Mouse (Mus musculus): Measurements from ENCODE around the gene Caskin2. TPM values are rescaled to one million over a fixed set of nuclear protein-coding genes. Genes with fewer than 3 reads are reported as not detected.
"Not testable (repeated sequence)": the region's sequence is repeated elsewhere in the genome, so short reads cannot be mapped to it uniquely, and the experiment has no call there.

Caskin2 gene
- total RNA-seq, 2 experiments from 2014 or later, result 1.7 to 5.1 TPM

- no peak for ATAC-seq (replicated peaks; ENCODE audit: poor library complexity, severe bottlenecking)
Measured at GRCm38 (mm10) chr11:115768896-115769295, 44.5 kb downstream of the Caskin2 start.

- no peak for ATAC-seq (replicated peaks; ENCODE audit: poor library complexity, severe bottlenecking)
Measured at GRCm38 (mm10) chr11:115766981-115767380, 46.5 kb downstream of the Caskin2 start.

- ATAC-seq (replicated peaks; ENCODE audit: poor library complexity, severe bottlenecking), result no peak
Measured at GRCm38 (mm10) chr11:115766356-115766943, 47.0 kb downstream of the Caskin2 start.

- 0 out of 2 replicates have a peak, but pooled peaks have one; percentile 10 for ATAC-seq (replicated peaks; ENCODE audit: poor library complexity, severe bottlenecking)
Measured at GRCm38 (mm10) chr11:115765607-115766141, 47.8 kb downstream of the Caskin2 start.

- ATAC-seq (replicated peaks; ENCODE audit: poor library complexity, severe bottlenecking), result peak; percentile 99
Measured at GRCm38 (mm10) chr11:115765103-115765606, 48.3 kb downstream of the Caskin2 start, which contains the start of gene Tmem94. Gene Tmem94 (plus strand): TSS chr11:115765433.

DNA sequence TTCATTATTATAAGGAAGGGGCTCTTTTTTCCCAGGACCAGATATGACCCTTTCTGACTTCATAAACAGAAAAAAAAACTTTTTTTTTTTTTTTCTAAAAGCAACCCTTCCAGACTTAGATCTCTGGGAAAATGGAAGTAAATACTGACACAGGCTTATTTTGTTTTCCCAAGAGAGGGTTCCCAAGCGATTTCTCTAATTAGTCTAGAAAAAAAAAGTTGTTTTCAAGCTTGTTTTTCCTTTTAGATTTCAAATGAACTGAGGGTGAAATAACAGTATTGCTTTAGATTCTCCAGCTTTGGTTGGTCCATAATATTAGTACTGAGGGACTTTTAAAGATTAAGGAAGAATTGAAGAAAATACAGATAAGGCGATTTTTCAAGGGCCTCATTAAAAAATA, 48.7 kb downstream of the Caskin2 start:
- no peak for ATAC-seq (replicated peaks; ENCODE audit: poor library complexity, severe bottlenecking)

DNA sequence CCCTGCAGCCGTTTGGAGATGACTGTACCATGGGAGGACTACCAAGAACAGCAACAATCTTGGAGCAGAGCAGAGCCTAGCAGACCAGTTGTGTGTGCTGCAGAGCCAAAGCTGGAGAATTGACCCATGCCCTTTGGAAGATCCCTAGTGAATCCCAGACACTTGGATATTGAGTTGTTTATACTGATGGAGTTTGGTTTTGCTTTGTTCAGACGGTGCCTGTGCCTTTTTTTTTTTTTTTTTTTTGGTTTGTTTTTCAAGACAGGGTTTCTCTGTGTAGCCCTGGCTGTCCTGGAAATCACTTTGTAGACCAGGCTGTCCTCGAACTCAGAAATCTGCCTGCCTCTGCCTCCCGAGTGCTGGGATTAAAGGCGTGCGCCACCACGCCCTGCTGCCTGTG, 51.3 kb downstream of the Caskin2 start:
- ATAC-seq (replicated peaks; ENCODE audit: poor library complexity, severe bottlenecking), result not testable (repeated sequence)

DNA sequence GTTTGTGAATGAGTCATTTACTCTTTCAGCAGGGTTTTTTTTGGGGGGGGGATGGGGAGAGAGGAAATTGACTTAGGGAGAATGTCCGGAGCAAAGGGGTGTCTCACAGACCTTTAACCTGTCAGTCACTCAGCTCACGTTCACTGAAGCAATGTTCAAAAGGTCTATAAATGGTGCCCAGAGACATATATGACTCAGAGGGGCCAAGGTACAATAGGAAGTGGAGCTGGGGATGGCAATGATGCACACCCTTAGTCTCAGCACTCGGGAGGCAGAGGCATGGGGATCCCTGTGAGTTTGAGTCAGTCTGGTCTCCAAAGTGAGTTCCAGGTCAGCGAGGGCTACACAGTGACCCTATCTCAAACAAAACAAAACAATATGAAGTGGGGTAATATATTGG, 60.0 kb downstream of the Caskin2 start:
- ATAC-seq (replicated peaks; ENCODE audit: poor library complexity, severe bottlenecking), result no peak

DNA sequence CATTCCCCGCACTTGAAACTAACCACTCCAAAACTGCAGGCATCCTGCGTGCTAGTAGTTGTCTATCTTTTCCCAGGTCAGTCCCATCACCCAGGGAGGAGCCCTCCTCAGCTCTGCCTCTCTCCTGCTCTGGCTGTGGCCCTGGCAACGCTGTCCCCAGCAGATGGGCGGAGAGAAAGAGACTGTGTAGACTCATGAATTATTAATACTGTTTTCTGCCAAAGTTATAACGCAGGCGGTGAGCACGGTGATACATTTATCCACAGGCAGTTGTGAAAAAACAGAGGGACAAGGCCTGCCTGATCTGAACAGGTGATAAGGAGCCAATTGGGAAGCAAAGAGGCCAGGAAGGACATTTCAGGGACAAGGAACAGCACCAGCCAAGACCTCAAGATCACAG, 60.8 kb downstream of the Caskin2 start:
- no peak for ATAC-seq (replicated peaks; ENCODE audit: poor library complexity, severe bottlenecking)

DNA sequence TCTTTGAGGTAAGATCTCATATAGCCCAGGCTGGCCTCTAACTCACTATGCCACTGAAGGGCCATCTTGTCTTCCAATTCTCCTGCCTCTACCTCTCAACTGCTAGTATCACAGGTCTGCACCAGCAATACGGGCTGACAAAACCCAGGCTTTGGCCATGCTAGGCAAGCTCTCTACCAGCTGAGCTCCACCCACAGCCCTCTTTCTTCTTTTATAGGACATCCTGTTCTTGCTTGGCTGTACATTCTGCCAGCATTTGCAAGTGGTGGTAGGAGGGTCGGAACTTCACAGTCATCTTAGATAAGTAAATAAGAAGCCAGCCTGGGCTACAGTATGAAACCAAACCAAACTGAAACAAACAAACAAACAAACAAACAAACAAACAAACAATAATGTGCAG, 61.7 kb downstream of the Caskin2 start:
- no peak for ATAC-seq (replicated peaks; ENCODE audit: poor library complexity, severe bottlenecking)

DNA sequence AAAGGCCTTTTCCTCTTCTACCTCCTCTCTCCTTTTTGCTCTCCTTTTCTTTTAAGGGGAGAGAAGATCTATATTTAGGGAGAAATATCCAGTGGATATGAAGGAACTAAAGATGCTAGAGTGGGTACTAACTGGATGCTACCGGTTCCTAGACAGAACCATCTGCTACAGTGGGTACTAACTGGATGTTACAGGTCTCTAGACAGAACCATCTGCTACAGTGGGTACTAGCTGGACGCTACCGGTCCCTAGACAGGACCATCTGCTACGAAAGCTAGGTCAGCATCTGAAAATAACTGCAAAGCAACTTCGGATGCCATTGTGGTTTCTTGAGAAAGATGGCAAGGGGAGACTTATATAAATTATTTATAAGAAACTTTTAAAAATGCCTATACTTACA, 63.6 kb downstream of the Caskin2 start:
- ATAC-seq (replicated peaks; ENCODE audit: poor library complexity, severe bottlenecking), result no peak

Other genes with a start within 250 kb of the Caskin2 start
- 172 and 175 TPM in 2 replicates for gene Nup85, start 249.2 kb downstream of the Caskin2 start, total RNA-seq (2014; fragmentation: Nextera tagmentation)
- gene Nup85, start 249.2 kb downstream of the Caskin2 start, total RNA-seq (2017), result 170 and 173 TPM in 2 replicates
- gene Mrps7, start 209.7 kb downstream of the Caskin2 start, total RNA-seq (2014; fragmentation: Nextera tagmentation), result 49.9 and 57.2 TPM in 2 replicates
- gene Mrps7, start 209.7 kb downstream of the Caskin2 start, total RNA-seq (2017), result 46.9 and 63.8 TPM in 2 replicates
- gene Gga3, start 209.6 kb downstream of the Caskin2 start, total RNA-seq (2014; fragmentation: Nextera tagmentation), result 34.1 and 43.3 TPM in 2 replicates
- 28.2 and 31.8 TPM in 2 replicates for gene Gga3, start 209.6 kb downstream of the Caskin2 start, total RNA-seq (2017)
- gene Mif4gd, start 200.7 kb downstream of the Caskin2 start, total RNA-seq (2014; fragmentation: Nextera tagmentation), result 18.9 and 32.1 TPM in 2 replicates
- gene Mif4gd, start 200.7 kb downstream of the Caskin2 start, total RNA-seq (2017), result 17.5 and 29.5 TPM in 2 replicates
- 21.9 and 26.1 TPM in 2 replicates for gene Slc25a19, start 185.3 kb downstream of the Caskin2 start, total RNA-seq (2014; fragmentation: Nextera tagmentation)
- 12.8 and 21.6 TPM in 2 replicates for gene Slc25a19, start 185.3 kb downstream of the Caskin2 start, total RNA-seq (2017)
- 106 and 112 TPM in 2 replicates for gene Grb2, start 105.0 kb downstream of the Caskin2 start, total RNA-seq (2014; fragmentation: Nextera tagmentation)
- gene Grb2, start 105.0 kb downstream of the Caskin2 start, total RNA-seq (2017), result 40.4 and 56.0 TPM in 2 replicates
- gene Tmem94, start 48.2 kb downstream of the Caskin2 start, total RNA-seq (2014; fragmentation: Nextera tagmentation), result 17.6 and 33.4 TPM in 2 replicates
- 9.0 and 17.2 TPM in 2 replicates for gene Tmem94, start 48.2 kb downstream of the Caskin2 start, total RNA-seq (2017)
- gene Tsen54, start 1.1 kb upstream of the Caskin2 start, total RNA-seq (2014; fragmentation: Nextera tagmentation), result 21.9 and 22.5 TPM in 2 replicates
- 8.5 and 18.6 TPM in 2 replicates for gene Tsen54, start 1.1 kb upstream of the Caskin2 start, total RNA-seq (2017)
- gene Llgl2, start 10.4 kb upstream of the Caskin2 start, total RNA-seq (2014; fragmentation: Nextera tagmentation), result 4.2 and 11.3 TPM in 2 replicates
- gene Llgl2, start 10.4 kb upstream of the Caskin2 start, total RNA-seq (2017), result 2.8 and 4.1 TPM in 2 replicates
- gene Myo15b, start 44.8 kb upstream of the Caskin2 start, total RNA-seq (2014; fragmentation: Nextera tagmentation), result 4.4 and 5.4 TPM in 2 replicates
- 1.1 and 2.1 TPM in 2 replicates for gene Myo15b, start 44.8 kb upstream of the Caskin2 start, total RNA-seq (2017)
- gene Smim5, start 86.3 kb upstream of the Caskin2 start, total RNA-seq (2014; fragmentation: Nextera tagmentation), result 7.1 and 10.4 TPM in 2 replicates
- gene Smim5, start 86.3 kb upstream of the Caskin2 start, total RNA-seq (2017), result 3.5 and 7.8 TPM in 2 replicates
- 0.88 and 2.3 TPM in 2 replicates for gene Smim6, start 98.4 kb upstream of the Caskin2 start, total RNA-seq (2014; fragmentation: Nextera tagmentation)
- gene Smim6, start 98.4 kb upstream of the Caskin2 start, total RNA-seq (2017), result 0.69 TPM in 1 of 2 replicates, not detected in the other
- 20.4 and 44.5 TPM in 2 replicates for gene Sap30bp, start 119.6 kb upstream of the Caskin2 start, total RNA-seq (2014; fragmentation: Nextera tagmentation)
- gene Sap30bp, start 119.6 kb upstream of the Caskin2 start, total RNA-seq (2017), result 145 and 211 TPM in 2 replicates
- gene Recql5, start 119.8 kb upstream of the Caskin2 start, total RNA-seq (2014; fragmentation: Nextera tagmentation), result 22.8 and 27.6 TPM in 2 replicates
- gene Recql5, start 119.8 kb upstream of the Caskin2 start, total RNA-seq (2017), result 18.9 and 19.3 TPM in 2 replicates
- not detected in 2 replicates for gene Itgb4, start 161.1 kb upstream of the Caskin2 start, total RNA-seq (2014; fragmentation: Nextera tagmentation)
- gene Itgb4, start 161.1 kb upstream of the Caskin2 start, total RNA-seq (2017), result not detected in 2 replicates
- 36.7 and 62.2 TPM in 2 replicates for gene Galk1, start 199.1 kb upstream of the Caskin2 start, total RNA-seq (2014; fragmentation: Nextera tagmentation)
- gene Galk1, start 199.1 kb upstream of the Caskin2 start, total RNA-seq (2017), result 41.3 and 52.3 TPM in 2 replicates
- 447 and 460 TPM in 2 replicates for gene H3f3b, start 214.3 kb upstream of the Caskin2 start, total RNA-seq (2014; fragmentation: Nextera tagmentation)
- 931 and 1,017 TPM in 2 replicates for gene H3f3b, start 214.3 kb upstream of the Caskin2 start, total RNA-seq (2017)
- 25.4 and 40.0 TPM in 2 replicates for gene Unk, start 216.7 kb upstream of the Caskin2 start, total RNA-seq (2014; fragmentation: Nextera tagmentation)
- gene Unk, start 216.7 kb upstream of the Caskin2 start, total RNA-seq (2017), result 15.2 and 19.9 TPM in 2 replicates

Measured in granulocyte monocyte progenitor cell, adult 5-6 weeks (primary cell).